Mouse (Mus musculus) gastrocnemius, postnatal 4 days (tissue): ENCODE results near the gene Heatr1. TPM values are rescaled to one million over a fixed set of nuclear protein-coding genes. Genes with fewer than 3 reads are reported as not detected.
"Not testable (repeated sequence)": the region's sequence is repeated elsewhere in the genome, so short reads cannot be mapped to it uniquely, and the experiment has no call there.

Experiments
- DNase-seq, 2 experiments: peaks; one replicate each; pipeline ENCODE4 v3.0.0; 2021 to 2022; ENCODE audit warnings: low spot score in 2 of 2, mixed read lengths in 2 of 2
- total RNA-seq, 2 experiments: library from RNA; stranded (reverse); gene quantifications; 2 replicates each; pipeline ENCODE4 v1.2.3; 2021

The Heatr1 gene
- total RNA-seq, 2 experiments from 2014 or later: 14.8 to 17.4 TPM

DNA sequence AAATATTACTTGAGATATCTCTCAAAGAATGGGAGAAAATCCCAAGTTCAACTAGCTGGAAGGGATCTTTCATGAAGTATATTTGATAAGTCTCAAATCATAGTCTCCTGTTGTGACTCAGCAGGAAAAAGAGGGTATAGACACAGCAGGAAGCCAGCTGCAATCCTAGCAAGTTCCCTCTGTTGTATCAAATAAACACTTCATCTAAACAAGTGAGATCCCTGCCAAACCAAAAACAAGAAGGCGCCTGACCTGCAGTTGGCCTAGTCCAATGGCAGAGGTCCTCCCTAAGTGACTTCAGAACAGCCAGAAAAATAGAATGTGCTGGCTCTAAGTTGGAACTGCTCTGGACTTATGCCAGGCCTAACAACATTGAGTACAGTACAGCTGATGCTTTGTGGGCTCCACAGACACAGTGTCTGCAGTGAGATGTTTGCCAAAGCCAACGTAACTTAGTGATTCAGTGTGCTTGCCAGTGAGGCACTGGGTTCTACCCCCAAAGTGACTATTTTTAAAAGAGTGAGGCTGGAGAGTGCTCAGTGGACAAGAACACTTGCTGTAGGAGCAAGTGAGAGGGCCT lies 47.3 kb downstream of the Heatr1 start:
- no peak for DNase-seq

DNA sequence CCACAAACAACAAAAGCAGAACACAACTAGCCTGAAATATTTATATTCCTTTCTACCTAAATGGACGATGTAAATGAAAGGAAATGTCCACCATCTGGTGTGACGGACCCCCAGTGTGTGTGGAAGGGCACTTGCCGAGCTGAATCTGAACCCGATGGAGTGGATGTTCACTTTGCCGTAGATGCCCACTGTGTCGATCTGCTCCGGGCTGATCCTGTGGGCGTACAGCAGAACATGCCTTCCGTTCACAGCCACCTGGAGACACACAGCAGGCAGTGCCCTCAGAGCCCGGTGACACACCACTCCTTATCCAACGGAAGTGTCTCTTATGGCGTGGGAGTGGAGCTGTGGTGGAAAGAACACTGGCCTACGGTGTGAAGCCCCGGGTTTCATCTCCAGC lies 58.3 kb downstream of the Heatr1 start:
- no peak for DNase-seq

DNA sequence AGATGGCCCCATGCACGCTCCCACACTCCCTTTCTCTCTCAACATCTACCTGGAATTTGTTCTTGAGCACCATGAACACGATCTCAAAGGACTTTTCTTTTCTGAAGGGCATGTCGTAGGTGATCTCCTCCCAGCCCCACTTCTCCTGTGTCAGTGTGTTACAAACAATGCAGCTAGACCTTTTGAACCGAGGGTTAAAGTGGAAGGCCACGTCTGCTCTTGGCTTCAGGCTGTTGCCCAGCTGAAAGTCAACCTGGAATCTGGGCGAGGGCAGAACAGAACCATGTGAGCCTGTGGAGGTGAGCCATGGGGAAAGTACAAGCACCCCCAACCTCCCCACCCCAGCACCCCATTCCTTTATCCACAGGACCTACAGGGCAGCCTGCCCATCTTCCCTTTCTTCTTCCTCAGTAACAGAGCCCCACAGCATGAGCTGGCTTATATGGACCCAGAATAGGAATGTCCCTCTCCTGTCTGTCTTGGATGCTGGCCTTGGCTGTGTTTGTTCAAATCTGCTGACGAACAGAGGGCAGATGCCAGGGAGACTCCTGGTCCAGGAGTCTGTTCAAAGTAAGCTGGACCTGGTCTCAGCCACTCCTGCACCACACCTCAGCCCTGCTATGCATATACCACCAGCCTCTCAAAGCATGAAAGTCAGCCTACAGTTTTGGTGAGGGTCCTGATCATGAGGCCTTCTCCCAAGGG lies 60.0 kb downstream of the Heatr1 start:
- no peak for DNase-seq

DNA sequence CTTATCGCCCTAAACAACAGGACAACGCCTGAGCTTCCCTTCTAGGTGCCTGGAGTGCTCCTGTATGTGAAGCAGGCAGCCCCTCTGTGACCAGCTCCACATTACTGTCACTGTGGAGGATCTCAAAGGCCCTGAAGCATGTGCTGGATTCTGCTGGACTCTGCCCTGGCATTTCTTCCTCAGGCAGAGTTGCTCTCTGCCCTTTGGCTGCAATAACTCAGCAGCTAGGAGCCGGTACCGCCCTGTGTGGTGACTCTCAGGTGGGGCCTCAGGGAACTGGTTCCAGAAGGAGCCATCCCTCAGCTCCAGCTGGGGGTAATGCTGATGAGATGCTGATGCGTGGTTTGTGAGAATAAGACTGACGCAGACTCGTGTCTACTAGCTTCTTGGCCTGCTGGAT lies 61.9 kb downstream of the Heatr1 start:
- no peak for DNase-seq

DNA sequence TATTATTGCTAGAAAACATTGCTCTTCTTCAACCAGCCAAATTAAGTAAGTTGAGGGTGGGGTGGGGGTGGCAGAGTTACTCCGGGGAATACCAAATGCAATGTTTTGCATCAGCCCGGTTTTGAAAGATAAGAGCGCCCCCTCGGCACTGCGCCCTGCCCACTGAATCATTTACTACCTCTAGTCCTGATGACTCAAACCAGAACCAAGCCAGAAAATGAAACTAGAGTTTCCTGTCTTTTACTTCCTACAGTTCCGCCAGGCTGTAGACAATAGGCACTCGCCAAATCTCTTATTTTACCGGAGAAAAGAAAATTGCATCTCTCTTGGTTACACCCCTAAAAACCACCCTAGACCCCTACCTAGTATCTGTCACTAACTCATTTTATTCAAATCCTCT lies 65.6 kb downstream of the Heatr1 start:
- peak in 1 of 2 experiments; percentile 24 for DNase-seq

DNA sequence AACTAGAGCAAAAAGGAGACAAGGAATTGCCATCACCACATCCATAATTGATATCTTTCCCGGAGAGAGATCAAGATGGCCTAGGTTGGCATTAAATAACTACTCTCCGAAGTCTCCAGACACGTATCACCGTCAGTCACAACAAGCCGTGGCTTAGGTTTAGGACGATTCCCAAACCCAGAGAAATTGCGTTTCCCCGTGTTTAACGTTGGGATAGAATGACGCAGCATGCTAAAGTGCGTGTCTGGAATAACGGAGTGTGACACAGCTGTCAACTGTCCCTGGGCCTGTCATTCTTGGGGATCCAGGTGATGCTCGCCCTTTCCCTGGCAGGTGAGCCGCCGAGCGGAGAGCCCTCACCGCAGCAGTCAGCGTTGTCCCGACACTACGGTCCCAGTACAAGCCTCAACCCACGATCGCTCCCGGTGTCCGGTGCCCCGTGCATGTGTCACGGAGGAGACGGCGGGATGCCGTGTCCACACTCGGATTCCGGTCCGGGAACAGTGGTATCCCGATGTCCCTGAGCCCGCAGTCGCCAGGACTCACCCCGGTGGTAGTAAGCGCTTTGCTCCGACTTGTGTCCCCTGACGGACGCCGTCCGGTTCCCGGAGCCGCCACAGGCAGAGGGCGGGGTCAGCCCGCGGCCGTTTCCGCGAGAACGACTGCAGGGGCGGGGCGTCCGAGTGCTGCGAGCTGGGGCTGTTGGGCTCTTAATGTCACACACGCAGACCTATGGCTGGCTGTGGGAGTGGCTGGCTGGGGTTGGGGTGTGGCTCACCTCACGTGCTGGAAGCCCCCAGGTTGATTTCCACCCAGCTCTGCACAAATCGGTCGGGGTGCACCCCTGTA lies 66.3 kb downstream of the Heatr1 start:
- peak; percentile 88 to 96 for DNase-seq

DNA sequence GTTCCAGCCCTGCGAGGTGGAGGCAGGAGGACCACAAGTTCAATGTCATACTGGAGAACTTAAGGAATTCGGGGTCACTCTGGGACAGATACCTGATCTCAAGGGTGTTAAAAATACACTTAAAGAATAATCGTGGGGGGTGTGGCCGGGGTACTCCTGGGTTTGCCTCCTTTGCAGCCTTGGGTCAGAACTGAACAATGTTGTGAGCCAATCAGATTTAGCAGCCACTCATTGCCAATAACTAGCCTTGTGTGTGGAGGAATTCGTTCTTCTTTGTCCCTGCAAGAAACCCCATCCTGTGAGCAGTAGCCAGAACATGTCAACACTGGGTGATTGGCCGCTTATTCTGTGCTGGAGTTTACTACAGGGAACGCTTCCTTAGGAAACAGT lies 66.9 kb downstream of the Heatr1 start:
- DNase-seq: no peak

DNA sequence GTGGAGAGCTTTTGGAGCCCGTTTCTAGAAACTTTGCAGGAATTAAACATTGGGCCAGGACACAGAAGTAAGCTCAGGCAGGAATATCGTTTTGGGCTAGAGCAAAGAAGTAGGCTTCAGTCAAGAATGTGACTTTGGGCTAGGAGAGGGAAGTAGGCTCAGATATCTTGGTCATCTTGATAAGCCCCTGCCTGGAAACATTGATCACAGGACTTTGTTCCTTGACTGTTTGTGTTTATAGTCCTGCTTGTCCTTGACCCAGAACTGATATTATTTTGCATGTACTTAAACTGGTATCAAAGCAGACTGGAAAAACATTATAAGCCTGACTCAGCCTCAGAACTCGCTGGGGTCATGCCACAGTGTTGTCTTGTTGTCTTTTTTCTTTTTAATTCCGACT lies 67.8 kb downstream of the Heatr1 start:
- no peak for DNase-seq

DNA sequence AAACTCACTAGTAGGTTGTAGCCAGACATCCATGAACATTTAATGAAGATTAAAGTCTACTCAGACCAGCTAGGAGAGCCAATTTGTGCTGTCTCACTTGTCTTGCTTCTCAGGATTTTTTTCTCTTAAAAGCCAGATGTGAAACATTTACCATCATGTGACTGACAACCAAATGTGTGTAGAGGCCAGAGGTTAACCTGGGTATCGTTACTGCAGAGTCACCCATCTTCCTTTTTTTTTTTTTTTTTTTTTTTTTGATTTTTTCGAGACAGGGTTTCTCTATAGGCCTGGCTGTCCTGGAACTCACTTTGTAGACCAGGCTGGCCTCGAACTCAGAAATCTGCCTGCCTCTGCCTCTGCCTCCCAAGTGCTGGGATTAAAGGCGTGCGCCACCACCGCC lies 69.3 kb downstream of the Heatr1 start:
- DNase-seq: not testable (repeated sequence)

DNA sequence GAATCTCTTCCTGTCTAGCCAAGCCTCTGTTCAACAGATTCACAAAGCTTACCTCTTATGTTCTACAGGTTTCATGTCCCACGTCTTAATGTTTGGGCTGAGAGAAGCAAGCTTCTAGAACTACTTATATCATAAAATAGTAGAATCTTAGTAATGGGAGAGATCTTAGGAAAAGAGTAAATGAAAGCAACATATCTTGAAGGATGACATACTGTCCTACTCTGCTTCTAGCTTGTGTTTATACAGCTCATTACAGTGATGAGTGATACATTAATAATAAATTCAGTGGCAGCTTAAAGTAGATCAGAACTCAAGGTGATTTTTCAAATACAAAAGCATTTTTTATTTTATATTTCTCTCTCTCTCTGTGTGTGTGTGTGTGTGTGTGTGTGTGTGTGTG lies 70.0 kb downstream of the Heatr1 start, which contains the start of gene Lgals8:
Gene Lgals8, minus strand, starts transcription at position 101 of the 400 bp plus-strand sequence.
- DNase-seq: no peak

DNA sequence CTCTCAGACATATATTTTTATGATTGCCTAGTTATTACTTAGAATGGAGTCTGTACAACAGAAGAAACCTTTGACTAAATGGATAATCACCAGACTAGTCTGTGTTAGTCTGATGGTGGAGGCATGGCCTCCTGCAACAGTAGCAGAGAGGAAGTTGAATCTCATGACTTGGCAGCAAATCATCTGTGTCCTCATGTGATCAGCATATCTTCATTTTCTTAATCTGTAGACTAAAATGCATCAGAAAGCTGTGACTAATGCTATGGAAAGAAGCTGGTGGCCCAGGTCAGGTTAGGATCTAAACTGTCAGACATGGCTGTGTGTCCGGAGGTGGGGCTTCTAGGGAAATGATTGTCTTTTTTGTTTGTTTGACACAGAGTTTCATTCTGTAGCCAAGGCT lies 73.7 kb downstream of the Heatr1 start:
- DNase-seq: no peak

DNA sequence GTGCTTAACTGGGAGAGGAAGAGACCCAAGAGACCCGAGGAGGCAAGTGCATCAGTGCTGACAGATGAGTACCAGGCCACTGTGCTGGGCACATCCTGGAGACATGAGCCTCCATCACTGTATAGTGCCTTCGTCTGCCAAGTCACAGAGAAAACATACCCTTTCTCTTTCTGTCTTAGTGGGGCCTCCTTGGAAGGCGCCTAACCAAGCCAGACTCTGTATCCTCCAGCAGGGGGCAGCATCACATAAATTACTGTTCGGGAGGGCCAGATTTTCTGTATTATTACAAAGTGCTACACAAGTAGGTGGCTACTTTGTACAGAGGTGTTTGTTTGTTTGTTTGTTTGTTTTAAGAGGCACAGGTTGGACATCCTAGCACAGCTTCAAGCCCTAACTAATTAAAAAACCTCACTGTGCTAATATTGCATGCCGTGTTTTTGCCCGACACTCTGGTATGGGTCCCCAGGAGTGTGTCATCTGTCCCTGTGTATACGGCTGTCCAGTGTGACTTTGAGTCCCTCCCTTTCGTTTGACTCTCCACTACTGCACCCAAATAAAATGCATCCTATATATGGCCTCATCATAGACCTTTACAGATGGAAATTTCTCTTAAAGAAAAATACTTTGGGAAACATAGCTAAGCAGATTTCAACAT lies 79.0 kb downstream of the Heatr1 start:
- DNase-seq: peak; percentile 34 to 56

DNA sequence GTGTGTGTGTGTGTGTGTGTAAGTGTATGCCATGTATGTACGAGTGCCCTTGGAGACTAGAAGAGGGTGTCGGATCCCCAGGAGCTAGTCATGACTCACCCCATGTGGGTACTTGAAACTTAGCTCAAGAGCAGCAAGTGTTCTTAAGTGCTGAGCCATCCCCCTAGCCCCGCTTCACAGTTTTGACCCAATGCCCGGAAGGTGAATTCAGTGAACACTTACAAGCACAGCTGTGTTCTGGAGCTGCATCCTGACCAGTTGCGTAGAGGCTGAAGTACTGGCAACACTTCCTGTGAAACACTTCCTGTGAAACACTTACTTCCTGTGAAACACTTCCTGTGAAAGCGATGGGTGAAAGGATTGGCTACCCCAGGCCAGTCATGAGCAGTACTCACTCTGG lies 80.4 kb downstream of the Heatr1 start:
- DNase-seq: no peak

DNA sequence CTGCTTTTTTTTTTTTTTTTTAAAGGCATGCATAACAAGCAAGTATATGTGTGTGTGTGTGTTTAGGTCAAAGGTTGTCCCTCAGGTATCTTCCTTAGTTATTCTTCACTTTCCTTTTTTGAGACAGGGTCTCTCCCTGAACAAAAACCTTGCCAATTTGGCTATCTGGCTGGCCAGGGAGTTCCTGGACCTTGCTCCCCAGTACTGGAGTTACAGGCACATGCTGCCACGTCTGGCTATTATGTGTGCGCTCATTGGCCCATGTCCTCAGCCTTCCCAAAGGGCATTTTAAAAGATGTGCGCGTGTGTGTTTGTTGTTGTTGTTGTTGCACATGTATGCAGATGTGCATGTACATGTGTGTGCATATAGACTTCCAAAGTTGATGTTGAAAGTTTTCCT lies 82.1 kb downstream of the Heatr1 start:
- no peak for DNase-seq

DNA sequence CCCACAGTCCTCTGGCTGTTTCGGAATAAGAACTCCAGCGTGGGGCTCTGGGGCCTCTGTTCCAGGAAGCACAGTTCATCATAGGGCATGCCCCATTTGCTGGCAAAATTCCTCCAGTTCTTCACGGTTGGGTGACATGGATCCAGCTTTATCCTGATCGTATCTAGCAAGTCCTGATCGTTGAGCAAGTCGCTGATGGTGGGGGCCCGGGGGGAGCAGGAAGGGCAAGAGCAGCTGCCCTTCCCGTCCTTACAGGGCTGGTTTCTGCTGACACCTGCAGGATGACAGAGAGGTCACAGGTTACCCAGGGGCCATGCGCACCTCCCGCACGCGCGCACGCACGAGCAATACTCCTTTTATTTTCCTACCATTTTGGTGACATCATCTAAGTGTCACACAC lies 83.5 kb downstream of the Heatr1 start:
- no peak for DNase-seq

DNA sequence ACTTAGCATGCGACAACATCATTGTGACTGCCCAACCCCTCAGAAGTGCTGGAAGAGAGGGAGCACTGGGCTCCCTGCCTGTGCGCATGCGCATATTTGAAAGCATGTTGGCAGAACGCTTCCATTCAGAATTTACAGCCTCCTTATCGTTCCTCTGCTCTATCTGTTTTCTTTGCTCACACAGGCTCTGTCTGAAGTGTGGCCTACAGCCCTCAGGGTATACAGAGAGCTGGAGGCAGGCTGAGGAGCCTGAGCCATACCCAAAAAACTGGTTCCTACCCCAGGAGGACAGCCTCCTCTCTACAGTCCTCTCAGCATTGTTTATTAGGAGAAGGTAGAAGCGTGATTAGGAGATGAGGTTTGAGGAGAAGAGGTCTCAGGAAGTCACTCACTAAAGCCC lies 85.0 kb downstream of the Heatr1 start:
- DNase-seq: no peak

DNA sequence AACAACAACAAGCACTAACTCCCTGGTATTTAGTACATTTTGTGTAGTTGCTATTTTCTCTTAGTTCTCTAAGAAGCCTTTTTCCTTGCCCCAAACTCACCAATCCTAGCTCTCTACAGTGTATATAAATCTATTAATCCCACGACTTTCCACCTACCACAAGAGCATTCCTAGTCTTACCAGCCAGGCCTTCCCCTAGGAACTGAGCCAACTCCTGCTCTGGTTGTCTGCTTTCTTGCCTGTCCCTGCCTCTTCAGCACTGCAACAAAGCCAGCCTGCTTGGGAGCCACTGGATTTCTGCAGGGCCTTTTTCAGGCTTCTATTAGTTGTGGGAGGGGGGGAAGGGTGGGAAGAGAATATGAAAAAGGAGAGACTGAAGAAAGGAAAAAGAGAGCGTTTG lies 90.4 kb downstream of the Heatr1 start:
- no peak for DNase-seq

DNA sequence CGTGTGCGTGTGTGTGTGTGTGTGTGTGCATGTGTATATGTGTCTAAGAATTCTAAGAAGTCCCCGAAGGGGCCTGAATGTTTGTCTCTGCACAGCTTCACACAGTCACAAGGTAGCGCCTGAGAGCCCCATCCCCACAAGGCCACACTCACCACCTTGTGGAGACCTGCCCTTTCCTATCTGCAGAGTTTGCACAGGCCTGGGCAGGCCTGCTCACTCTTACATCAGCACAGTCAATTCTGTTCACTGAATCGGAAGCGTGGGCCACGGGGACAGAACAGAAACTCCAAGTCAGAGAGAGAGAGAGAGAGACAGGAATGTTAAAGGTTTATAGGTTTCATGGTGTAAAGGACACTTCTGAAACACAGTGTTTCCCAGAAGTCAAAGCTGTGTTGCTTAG lies 90.8 kb downstream of the Heatr1 start:
- DNase-seq: no peak
